Mouse (Mus musculus) MEL-GATA-1-ER (cell line): ENCODE measurements around the gene Olfml3.

Experiments used
- DNase-seq: peaks from one replicate; pipeline ENCODE4 v3.0.0-alpha.2; 2012; ENCODE audit warnings: low read depth; ENCODE audit errors: extremely low read depth

The Olfml3 gene

DNA sequence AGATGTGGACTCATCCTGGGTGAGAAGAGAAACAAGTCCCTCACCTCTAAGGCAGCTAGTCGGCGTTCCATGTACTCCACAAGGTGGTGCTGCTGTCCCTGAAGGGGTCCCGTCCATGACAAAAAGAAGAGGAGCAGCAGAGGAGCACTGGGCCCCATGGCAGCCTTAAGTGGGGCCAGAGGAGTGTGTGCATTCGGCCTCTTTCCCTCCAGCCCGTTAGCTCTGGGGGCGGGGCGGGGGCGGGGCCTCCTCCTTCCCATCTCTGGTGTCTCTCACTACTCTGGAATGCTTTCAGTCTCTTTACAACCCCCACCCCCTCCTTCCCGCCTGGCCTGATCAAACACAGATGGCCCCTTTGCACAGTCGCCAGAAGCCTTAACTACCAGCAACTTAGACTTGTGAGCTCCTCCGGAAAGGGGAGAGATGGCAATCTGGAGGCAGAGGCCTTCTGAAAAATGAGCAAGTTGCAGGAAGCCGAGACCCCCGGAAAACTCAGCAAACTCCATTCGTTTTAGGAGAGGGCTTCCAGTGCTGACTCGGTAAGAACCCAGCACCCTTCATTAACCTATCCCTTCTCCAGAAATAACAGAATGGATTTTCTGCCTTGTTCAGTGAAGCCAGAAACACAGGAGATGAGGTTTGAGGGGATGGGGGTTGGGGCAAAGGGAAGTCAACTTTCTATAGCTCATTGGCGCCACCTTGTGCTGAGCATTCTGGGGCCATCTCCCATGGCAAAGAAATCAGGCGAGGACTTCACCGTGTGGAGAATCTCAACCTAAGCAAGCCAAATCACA, at the start of gene Olfml3:
Gene Olfml3, minus strand, starts transcription at position 224 of the 794 bp plus-strand sequence.
- DNase-seq, result peak; percentile 78

DNA sequence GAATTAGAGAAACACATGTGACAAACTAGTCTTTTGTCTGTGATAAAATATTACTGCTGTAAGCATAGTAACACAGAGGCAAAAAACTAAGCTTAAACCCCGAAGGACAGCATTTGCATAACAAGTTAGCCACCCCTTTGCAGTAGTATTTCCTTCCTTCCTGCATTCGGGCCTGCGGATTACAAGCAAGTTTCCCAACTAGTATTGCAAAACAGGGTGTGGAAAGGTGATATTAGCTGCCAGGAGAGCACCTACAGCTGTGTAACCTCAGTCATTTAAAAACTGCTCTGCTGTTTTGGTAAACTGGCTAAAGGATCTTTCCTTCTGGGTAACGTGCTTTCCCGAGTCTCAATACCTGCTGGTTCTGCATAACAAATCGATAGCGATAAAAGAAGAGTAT, 49.4 kb upstream of the Olfml3 start:
- DNase-seq, result no peak

- DNase-seq, result peak; percentile 42
These were observed 45.2 kb upstream of the Olfml3 start for GRCm38 (mm10) chr3:103782844-103783609.

GRCm38 (mm10) chr3:103780777-103781176, 43.0 kb upstream of the Olfml3 start:
- no peak for DNase-seq

- DNase-seq, result no peak
These were observed 42.5 kb upstream of the Olfml3 start for GRCm38 (mm10) chr3:103780271-103780670.

GRCm38 (mm10) chr3:103779183-103779582, 41.4 kb upstream of the Olfml3 start:
- DNase-seq, result no peak

GRCm38 (mm10) chr3:103778660-103779059, 40.9 kb upstream of the Olfml3 start:
- no peak for DNase-seq

DNA sequence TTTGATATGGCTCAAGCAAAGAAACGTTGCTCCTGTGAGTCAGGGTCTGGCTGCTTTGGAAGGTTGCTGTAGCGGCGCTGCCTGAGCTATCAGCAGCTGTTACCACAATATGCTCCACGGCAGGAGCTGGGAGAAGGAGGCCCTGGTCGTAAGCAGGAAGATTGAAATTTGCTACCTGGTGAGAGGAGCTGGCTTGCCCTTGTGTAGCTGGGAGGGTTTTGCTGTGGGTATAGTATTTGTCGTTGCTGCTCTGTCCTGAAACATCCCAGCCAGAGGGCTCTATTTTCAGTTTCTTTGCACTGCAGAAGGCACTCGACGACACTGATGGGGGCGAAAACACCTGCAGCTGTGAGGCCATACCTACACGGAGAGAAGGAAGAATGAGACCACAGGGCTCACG, 40.1 kb upstream of the Olfml3 start:
- DNase-seq, result no peak

- DNase-seq, result no peak
These were observed 36.2 kb upstream of the Olfml3 start for GRCm38 (mm10) chr3:103774009-103774408.

DNA sequence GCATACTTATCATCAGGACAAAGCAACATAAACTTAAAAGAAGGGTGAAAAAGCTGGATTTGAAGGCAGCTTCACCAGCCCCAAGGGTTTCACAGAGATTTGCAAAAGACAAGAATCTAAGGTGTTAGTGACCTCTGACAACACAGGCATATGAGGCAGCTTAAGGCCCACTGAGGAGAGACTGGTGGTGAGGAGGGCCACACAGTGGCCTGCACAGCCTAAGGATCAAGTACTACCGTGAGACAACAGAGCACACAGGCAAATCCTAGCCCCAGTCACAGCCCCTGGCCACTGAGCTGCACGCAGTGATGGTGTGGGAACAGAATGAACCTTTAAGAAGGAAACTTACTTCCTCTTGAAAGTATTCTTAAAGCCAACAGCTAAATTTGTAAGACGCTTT, 35.7 kb upstream of the Olfml3 start:
- no peak for DNase-seq

- DNase-seq, result peak; percentile 36
These were observed 35.0 kb upstream of the Olfml3 start for GRCm38 (mm10) chr3:103772846-103773245.

DNA sequence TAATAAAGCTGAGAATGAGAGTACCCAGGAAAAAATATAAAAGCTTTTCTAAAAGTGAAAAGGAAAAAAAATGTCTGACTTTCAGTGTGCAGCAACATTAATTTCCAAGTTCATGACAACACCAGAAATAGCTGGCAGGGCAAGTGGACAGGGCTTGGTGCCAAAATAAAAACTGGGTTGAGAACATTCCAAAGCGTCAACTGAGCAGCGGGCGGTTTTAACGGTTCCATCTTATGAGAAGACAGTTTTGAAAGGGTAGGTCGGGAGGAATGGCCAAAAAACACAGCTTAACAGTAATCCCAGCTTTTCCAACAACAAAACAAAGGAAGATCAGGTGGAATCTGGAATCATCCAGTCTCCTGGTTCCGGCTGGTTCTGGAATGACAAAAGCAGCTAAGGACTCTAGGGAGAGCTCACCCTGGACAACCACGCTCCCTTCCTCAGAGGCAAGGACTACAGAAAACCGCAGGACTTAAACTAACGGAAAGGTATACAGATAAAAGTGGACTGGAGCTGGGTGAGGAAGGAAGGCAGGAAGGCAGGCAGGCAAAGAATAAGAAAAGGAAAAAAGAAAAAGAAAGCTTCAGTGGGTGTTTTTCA, 33.8 kb upstream of the Olfml3 start:
- DNase-seq, result no peak

- no peak for DNase-seq
These were observed 29.0 kb upstream of the Olfml3 start for GRCm38 (mm10) chr3:103766789-103767188.

- no peak for DNase-seq
These were observed 21.6 kb upstream of the Olfml3 start for GRCm38 (mm10) chr3:103759261-103759970.

DNA sequence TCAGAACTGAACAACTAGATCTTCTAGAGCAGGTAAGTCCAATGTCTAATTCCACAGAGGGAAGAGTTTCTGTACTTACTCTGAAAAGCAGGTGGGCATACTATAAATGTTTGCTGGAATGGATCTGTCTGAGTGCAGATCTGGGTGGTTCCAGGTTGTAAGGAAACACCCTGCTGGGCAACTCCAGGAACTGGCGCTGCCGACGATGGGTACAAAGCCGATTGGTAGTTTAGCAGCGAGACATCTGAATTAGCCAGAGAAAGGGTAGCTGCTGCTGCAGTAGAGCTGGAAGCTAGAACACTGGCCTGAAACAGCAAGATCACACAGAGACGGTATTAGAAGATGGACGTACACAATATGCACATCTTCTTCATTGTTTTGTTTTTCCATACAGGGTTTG, 20.7 kb upstream of the Olfml3 start:
- no peak for DNase-seq

DNA sequence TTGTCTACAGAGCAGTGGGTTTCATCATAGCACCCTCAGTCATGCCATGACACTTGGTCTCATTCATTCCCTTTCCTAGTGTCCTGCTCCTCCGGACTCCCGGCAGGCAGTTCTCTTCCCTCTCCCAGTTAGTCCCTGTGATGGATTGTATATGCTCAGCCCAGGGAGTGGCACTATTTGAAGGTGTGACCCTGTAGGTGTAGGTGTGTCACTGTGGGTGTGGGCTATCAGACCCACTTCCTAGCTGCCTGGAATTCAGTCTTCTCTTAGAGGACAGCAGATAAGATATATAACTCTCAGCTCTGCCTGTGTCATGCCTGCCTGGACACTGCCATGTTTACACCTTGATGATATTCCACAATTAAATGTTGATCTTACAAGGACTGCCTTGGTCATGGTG, 19.1 kb upstream of the Olfml3 start:
- no peak for DNase-seq

- no peak for DNase-seq
These were observed 17.6 kb upstream of the Olfml3 start for GRCm38 (mm10) chr3:103755351-103755750.

DNA sequence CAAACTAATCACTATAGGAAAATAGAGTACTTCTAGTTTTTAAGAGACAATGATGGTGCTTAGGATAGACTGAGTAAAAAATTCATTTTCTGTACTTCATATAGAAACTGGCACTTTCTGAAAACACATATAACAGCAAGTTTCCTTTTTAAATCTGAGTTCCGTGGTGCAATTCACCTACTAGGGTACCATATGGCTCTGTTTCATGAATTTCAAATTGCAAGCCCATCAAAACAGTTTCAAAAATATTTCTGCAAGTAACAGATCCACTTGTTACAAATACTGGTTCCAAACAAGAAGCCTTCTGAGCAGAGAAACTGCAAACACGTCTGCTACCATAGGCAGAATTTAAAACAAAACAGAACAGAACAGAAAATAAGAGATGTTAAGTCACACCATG, 13.8 kb upstream of the Olfml3 start:
- DNase-seq, result no peak

GRCm38 (mm10) chr3:103746711-103747110, 8.9 kb upstream of the Olfml3 start:
- DNase-seq, result no peak

- DNase-seq, result peak; percentile 80
These were observed 7.4 kb upstream of the Olfml3 start for GRCm38 (mm10) chr3:103745001-103745770.

DNA sequence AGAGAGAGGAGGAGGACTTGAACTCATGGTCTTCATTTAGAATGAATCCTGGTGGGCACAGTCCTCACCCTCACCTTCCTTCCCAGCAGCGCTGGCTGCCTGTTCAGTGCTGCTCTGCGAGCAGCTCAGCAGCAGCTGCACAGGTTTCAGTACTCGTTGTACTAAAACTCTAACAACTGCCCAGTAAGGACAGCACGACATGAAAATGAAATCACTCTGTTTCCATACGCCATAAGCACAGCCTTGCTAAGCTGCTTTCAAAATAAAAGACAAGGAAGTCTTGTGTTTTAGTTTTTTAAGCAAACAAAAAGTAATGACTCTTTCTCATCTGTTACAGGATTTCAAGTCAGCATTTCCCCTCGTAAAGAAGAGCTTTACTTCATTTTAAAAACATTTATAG, 5.4 kb upstream of the Olfml3 start:
- DNase-seq, result no peak
